Mouse (Mus musculus): ENCODE data around the gene Extl1.

- TF ChIP-seq POLR2A (IDR thresholded peaks at IDR 0.05; ENCODE audit: insufficient read length, low read depth) = no peak
- TF ChIP-seq E2F4 (IDR thresholded peaks at IDR 0.05; ENCODE audit: insufficient read depth) = no peak
Observed at GRCm38 (mm10) chr4:134311784-134312183, 71.9 kb downstream of the Extl1 start.

Measured in myocyte (in vitro differentiated cells).